Mouse (Mus musculus): ENCODE measurements around the gene Daglb. TPM values are rescaled to one million over a fixed set of nuclear protein-coding genes. Genes with fewer than 3 reads are reported as not detected.
"Not testable (repeated sequence)": the region's sequence is repeated elsewhere in the genome, so short reads cannot be mapped to it uniquely, and the experiment has no call there.

The Daglb gene
- total RNA-seq, 2 experiments from 2014 or later: 25.9 to 26.4 TPM

- DNase-seq: no peak
Observed at GRCm38 (mm10) chr5:143522882-143523281, 58.5 kb downstream of the Daglb start.

GRCm38 (mm10) chr5:143525454-143526225, 61.3 kb downstream of the Daglb start:
- no peak for DNase-seq

- DNase-seq: peak in 1 of 2 experiments; percentile 41
Observed at GRCm38 (mm10) chr5:143526698-143527331, 62.4 kb downstream of the Daglb start.

GRCm38 (mm10) chr5:143527486-143528307, 63.3 kb downstream of the Daglb start, which contains the start of gene Rac1:
Rac1 (minus strand) TSS chr5:143528036.
- DNase-seq: peak; percentile 96

- no peak for DNase-seq
Observed at GRCm38 (mm10) chr5:143528308-143528683, 63.9 kb downstream of the Daglb start.

GRCm38 (mm10) chr5:143530715-143531114, 66.3 kb downstream of the Daglb start:
- no peak for DNase-seq

- DNase-seq: no peak
Observed at GRCm38 (mm10) chr5:143534922-143535321, 70.5 kb downstream of the Daglb start.

GRCm38 (mm10) chr5:143537022-143537421, 72.6 kb downstream of the Daglb start:
- no peak for DNase-seq

- no peak for DNase-seq
Observed at GRCm38 (mm10) chr5:143539111-143539510, 74.7 kb downstream of the Daglb start.

- DNase-seq: peak; percentile 72 to 78
Observed at GRCm38 (mm10) chr5:143547384-143547783, 83.0 kb downstream of the Daglb start.

- DNase-seq: no peak
Observed at GRCm38 (mm10) chr5:143547866-143548265, 83.5 kb downstream of the Daglb start.

- DNase-seq: peak; percentile 95 to 97
Observed at GRCm38 (mm10) chr5:143548401-143548846, 84.0 kb downstream of the Daglb start.

- DNase-seq: not testable (repeated sequence)
Observed at GRCm38 (mm10) chr5:143548922-143549321, 84.5 kb downstream of the Daglb start.

GRCm38 (mm10) chr5:143552911-143553310, 88.5 kb downstream of the Daglb start:
- peak; percentile 77 to 78 for DNase-seq

- no peak for DNase-seq
Observed at GRCm38 (mm10) chr5:143555233-143555632, 90.8 kb downstream of the Daglb start.

Other genes starting within 250 kb of the Daglb start
- gene Spdye4a, start 237.7 kb upstream of the Daglb start, total RNA-seq (2021): not detected
- gene Zfp12, start 229.4 kb upstream of the Daglb start, total RNA-seq (2021): 10 to 100 TPM; 33.0 to 35.7 TPM
- gene Zfp316, start 194.6 kb upstream of the Daglb start, total RNA-seq (2021): 10 to 100 TPM; 21.4 to 22.3 TPM
- gene Zfp853, start 171.0 kb upstream of the Daglb start, total RNA-seq (2021): 1 to 10 TPM; 4.7 to 4.8 TPM
- gene E130309D02Rik, start 149.2 kb upstream of the Daglb start, total RNA-seq (2021): 10 to 100 TPM; 25.1 to 26.1 TPM
- gene Zdhhc4, start 135.3 kb upstream of the Daglb start, total RNA-seq (2021): 10 to 100 TPM; 49.0 to 49.2 TPM
- gene Grid2ip, start 107.2 kb upstream of the Daglb start, total RNA-seq (2021): 1 to 10 TPM; 1.6 to 1.8 TPM
- 10 to 100 TPM; 32.8 to 35.9 TPM for gene Kdelr2, start 60.7 kb upstream of the Daglb start, total RNA-seq (2021)
- gene Rac1, start 63.5 kb downstream of the Daglb start, total RNA-seq (2021): 100 to 1,000 TPM; 408 to 440 TPM
- 10 to 100 TPM; 44.2 to 48.6 TPM for gene Cyth3, start 157.9 kb downstream of the Daglb start, total RNA-seq (2021)

All from layer of hippocampus, postnatal 36 days (tissue).